Mouse (Mus musculus): ENCODE measurements at regions not wholly inside any gene's neighbourhood (a gene's known extent, or its start where the extent isn't known, plus 50 kb on each side); places are given as distances from the start of the nearest gene placed in this dataset.
"Not testable (repeated sequence)": the region's sequence is repeated elsewhere in the genome, so short reads cannot be mapped to it uniquely, and the experiment has no call there.

DNA sequence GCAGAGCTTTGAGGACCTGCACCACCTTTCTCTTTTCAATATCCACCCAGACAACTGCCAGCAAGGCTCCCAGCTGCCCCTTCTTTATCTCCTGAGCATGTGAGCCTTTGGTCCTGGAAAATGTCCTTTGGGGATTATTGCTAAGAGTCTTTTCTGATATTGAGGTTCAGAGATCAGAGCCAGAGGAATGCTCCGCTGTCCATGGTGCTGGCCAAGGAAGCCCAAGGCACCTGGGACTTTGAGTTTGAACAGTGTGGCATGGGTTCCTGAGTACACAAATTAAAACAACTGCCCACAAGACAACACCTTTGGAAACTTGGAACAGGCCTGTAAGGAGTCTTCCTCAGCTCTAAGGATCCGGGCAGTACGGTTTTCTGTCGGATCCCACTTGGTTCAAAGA lies 52.6 kb upstream of the Slc28a3 start:
- no peaks in the 10 kb centered on the region for H3K36me3 ChIP-seq (ENCODE audit: control insufficient read depth, insufficient read depth, low read length)
- H3K27me3 ChIP-seq (replicated peaks; ENCODE audit: control insufficient read depth, insufficient read depth, low read length), result no peaks in the 10 kb centered on the region
- no peaks in the 10 kb centered on the region for H3K4me1 ChIP-seq (replicated peaks; ENCODE audit: control insufficient read depth, insufficient read depth, low read length)
- H3K9me3 ChIP-seq (ENCODE audit: control insufficient read depth, low read length), result no peaks in the 10 kb centered on the region
- no peak overlapping the region for H3K9ac ChIP-seq (ENCODE audit: low read depth, low read length)
- no peak for DNase-seq (ENCODE audit: low spot score)
- H3K27ac ChIP-seq (ENCODE audit: low read depth, low read length), result no peak overlapping the region
- WGBS, result 59% methylated on average over 4 of the region's 4 CpGs
- ATAC-seq (replicated peaks; ENCODE audit: low FRiP score), result no peak
- no peak overlapping the region for H3K4me2 ChIP-seq
- H3K4me3 ChIP-seq (ENCODE audit: low read depth, low read length), result no peak overlapping the region

- Histone ChIP-seq H3K36me3 (ENCODE audit: control insufficient read depth, insufficient read depth, low read length) (no peaks in the 10 kb centered on the region), H3K4me3 (ENCODE audit: low read depth, low read length) (no peak overlapping the region), H3K27ac (ENCODE audit: low read depth, low read length) (no peak overlapping the region), H3K4me2 (peak overlapping the region; percentile 7; the same call in 1 of the 2 replicates), H3K4me1 (replicated peaks; ENCODE audit: control insufficient read depth, insufficient read depth, low read length) (no peaks in the 10 kb centered on the region), H3K27me3 (replicated peaks; ENCODE audit: control insufficient read depth, insufficient read depth, low read length) (no peaks in the 10 kb centered on the region), H3K9me3 (ENCODE audit: control insufficient read depth, low read length) (no peaks in the 10 kb centered on the region), H3K9ac (ENCODE audit: low read depth, low read length) (no peak overlapping the region)
- ATAC-seq (replicated peaks; ENCODE audit: low FRiP score), result no peak
- 51% methylated on average over 21 of the region's 21 CpGs for WGBS
- DNase-seq (ENCODE audit: low spot score), result no peak
Observed at GRCm38 (mm10) chr13:58668664-58669063, 58.0 kb upstream of the Slc28a3 start.

- Histone ChIP-seq H3K4me3 (ENCODE audit: low read depth, low read length) (no peak overlapping the region), H3K4me1 (replicated peaks; ENCODE audit: control insufficient read depth, insufficient read depth, low read length) (no peaks in the 10 kb centered on the region), H3K9ac (ENCODE audit: low read depth, low read length) (no peak overlapping the region), H3K36me3 (ENCODE audit: control insufficient read depth, insufficient read depth, low read length) (no peaks in the 10 kb centered on the region), H3K27me3 (replicated peaks; ENCODE audit: control insufficient read depth, insufficient read depth, low read length) (no peaks in the 10 kb centered on the region), H3K27ac (ENCODE audit: low read depth, low read length) (no peak overlapping the region), H3K4me2 (no peak overlapping the region), H3K9me3 (ENCODE audit: control insufficient read depth, low read length) (no peaks in the 10 kb centered on the region)
- DNase-seq (ENCODE audit: low spot score), result no peak
- no peak for ATAC-seq (replicated peaks; ENCODE audit: low FRiP score)
- 87% methylated on average over 9 of the region's 9 CpGs for WGBS
Observed at GRCm38 (mm10) chr13:58670206-58670605, 59.5 kb upstream of the Slc28a3 start.

GRCm38 (mm10) chr13:58675611-58676010 lies 64.9 kb upstream of the Slc28a3 start:
- H3K4me3 ChIP-seq (ENCODE audit: low read depth, low read length); ATAC-seq (replicated peaks; ENCODE audit: low FRiP score): not testable (repeated sequence)
- 76% methylated on average over 1 of the region's 1 CpGs for WGBS

DNA sequence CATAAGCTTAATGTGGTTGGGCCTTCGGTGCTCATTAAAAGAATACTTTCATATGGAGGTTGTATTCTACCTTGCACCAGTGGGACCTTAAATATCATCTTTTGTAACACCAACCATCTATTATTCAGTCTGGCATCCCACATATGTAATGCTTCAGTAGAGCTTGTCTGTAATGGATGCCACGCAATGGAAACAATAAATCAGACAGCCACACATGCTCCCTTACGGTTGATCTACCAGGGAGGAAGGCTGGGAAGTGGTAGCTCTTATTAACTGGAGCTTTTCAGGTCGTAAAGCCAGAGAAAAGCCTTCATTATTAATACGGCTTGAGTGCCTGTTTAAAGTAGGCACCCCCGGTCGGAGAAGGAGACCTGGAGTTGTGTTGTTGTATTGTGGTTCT lies 66.8 kb upstream of the Slc28a3 start:
- no peak overlapping the region for H3K27ac ChIP-seq (ENCODE audit: low read depth, low read length)
- no peaks in the 10 kb centered on the region for H3K36me3 ChIP-seq (ENCODE audit: control insufficient read depth, insufficient read depth, low read length)
- no peak overlapping the region for H3K4me2 ChIP-seq
- H3K27me3 ChIP-seq (replicated peaks; ENCODE audit: control insufficient read depth, insufficient read depth, low read length), result no peaks in the 10 kb centered on the region
- no peaks in the 10 kb centered on the region for H3K4me1 ChIP-seq (replicated peaks; ENCODE audit: control insufficient read depth, insufficient read depth, low read length)
- ATAC-seq (replicated peaks; ENCODE audit: low FRiP score) (no peak), DNase-seq (ENCODE audit: low spot score) (no peak)
- WGBS, result 82% methylated on average over 7 of the region's 7 CpGs
- H3K4me3 ChIP-seq (ENCODE audit: low read depth, low read length), result no peak overlapping the region
- no peaks in the 10 kb centered on the region for H3K9me3 ChIP-seq (ENCODE audit: control insufficient read depth, low read length)
- H3K9ac ChIP-seq (ENCODE audit: low read depth, low read length), result no peak overlapping the region

More at GRCm38 (mm10) chr13:58675611-58676010, 64.9 kb upstream of the Slc28a3 start:
- H3K9ac ChIP-seq (ENCODE audit: low read depth, low read length); H3K9me3 ChIP-seq (ENCODE audit: control insufficient read depth, low read length); H3K4me2 ChIP-seq; DNase-seq (ENCODE audit: low spot score); H3K27ac ChIP-seq (ENCODE audit: low read depth, low read length); H3K36me3 ChIP-seq (ENCODE audit: control insufficient read depth, insufficient read depth, low read length); H3K4me1 ChIP-seq (replicated peaks; ENCODE audit: control insufficient read depth, insufficient read depth, low read length); H3K27me3 ChIP-seq (replicated peaks; ENCODE audit: control insufficient read depth, insufficient read depth, low read length): not testable (repeated sequence)

DNA sequence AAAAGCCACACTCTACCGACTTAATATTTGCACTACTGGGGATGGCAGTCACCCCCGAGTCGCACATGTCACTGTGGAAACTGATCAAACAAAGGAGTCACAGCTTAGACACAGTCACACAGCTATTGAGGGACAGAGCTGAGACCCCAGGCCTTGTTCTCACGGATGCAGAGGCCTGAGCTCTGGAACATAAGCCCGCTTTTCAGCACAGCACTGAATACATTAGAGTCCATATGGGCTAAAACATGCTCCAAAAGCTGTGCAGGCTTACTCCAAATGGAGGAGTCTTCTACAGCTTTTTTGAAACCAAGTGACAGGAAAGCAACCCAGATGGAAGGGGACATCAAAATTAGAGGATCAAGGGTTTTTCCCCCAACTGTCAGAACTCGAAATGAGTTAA lies 69.0 kb upstream of the Slc28a3 start:
- WGBS, result 76% methylated on average over 6 of the region's 6 CpGs

DNA sequence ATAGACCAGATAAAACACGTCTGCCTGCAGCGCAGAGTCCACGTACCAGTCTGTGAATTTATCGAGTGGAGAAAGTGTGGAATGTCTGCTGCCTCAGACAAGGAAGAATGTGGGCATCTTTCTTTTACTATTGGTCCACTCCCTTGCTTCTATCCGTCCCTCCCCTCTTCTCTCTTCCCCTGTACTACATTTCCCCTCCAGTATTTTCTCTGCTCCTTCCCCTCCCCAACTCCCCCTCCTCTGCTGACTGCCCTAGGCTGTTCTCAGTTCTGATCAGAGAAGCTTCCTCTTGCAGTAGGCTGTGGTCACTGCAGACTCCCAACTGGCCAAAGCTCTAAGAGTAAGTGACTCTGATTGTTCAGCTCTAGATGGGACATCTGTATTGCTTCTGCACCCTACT lies 76.1 kb upstream of the Slc28a3 start:
- 56% methylated on average over 5 of the region's 5 CpGs for WGBS
- ATAC-seq (replicated peaks; ENCODE audit: low FRiP score), result no peak
- DNase-seq (ENCODE audit: low spot score), result no peak

More for the DNA sequence above, 69.0 kb upstream of the Slc28a3 start:
- DNase-seq (ENCODE audit: low spot score) (no peak), ATAC-seq (replicated peaks; ENCODE audit: low FRiP score) (no peak)
- no peak overlapping the region for H3K4me2 ChIP-seq
- H3K27ac ChIP-seq (ENCODE audit: low read depth, low read length), result no peak overlapping the region
- H3K4me1 ChIP-seq (replicated peaks; ENCODE audit: control insufficient read depth, insufficient read depth, low read length), result no peaks in the 10 kb centered on the region
- no peak overlapping the region for H3K9ac ChIP-seq (ENCODE audit: low read depth, low read length)
- H3K4me3 ChIP-seq (ENCODE audit: low read depth, low read length), result no peak overlapping the region
- no peaks in the 10 kb centered on the region for H3K9me3 ChIP-seq (ENCODE audit: control insufficient read depth, low read length)
- no peaks in the 10 kb centered on the region for H3K27me3 ChIP-seq (replicated peaks; ENCODE audit: control insufficient read depth, insufficient read depth, low read length)
- no peaks in the 10 kb centered on the region for H3K36me3 ChIP-seq (ENCODE audit: control insufficient read depth, insufficient read depth, low read length)

GRCm38 (mm10) chr13:58687609-58688008 lies 76.9 kb upstream of the Slc28a3 start:
- H3K4me2 ChIP-seq, result no peak overlapping the region
- H3K27me3 ChIP-seq (replicated peaks; ENCODE audit: control insufficient read depth, insufficient read depth, low read length), result no peaks in the 10 kb centered on the region
- H3K9ac ChIP-seq (ENCODE audit: low read depth, low read length), result no peak overlapping the region
- H3K36me3 ChIP-seq (ENCODE audit: control insufficient read depth, insufficient read depth, low read length), result no peaks in the 10 kb centered on the region
- DNase-seq (ENCODE audit: low spot score) (no peak), ATAC-seq (replicated peaks; ENCODE audit: low FRiP score) (no peak)
- 33% methylated on average over 2 of the region's 2 CpGs for WGBS
- H3K27ac ChIP-seq (ENCODE audit: low read depth, low read length), result no peak overlapping the region
- H3K9me3 ChIP-seq (ENCODE audit: control insufficient read depth, low read length), result no peaks in the 10 kb centered on the region
- H3K4me3 ChIP-seq (ENCODE audit: low read depth, low read length), result no peak overlapping the region
- no peaks in the 10 kb centered on the region for H3K4me1 ChIP-seq (replicated peaks; ENCODE audit: control insufficient read depth, insufficient read depth, low read length)

More for the DNA sequence above, 76.1 kb upstream of the Slc28a3 start:
- H3K9me3 ChIP-seq (ENCODE audit: control insufficient read depth, low read length), result no peaks in the 10 kb centered on the region
- no peaks in the 10 kb centered on the region for H3K36me3 ChIP-seq (ENCODE audit: control insufficient read depth, insufficient read depth, low read length)
- no peak overlapping the region for H3K4me2 ChIP-seq
- no peak overlapping the region for H3K9ac ChIP-seq (ENCODE audit: low read depth, low read length)
- no peak overlapping the region for H3K4me3 ChIP-seq (ENCODE audit: low read depth, low read length)
- H3K27ac ChIP-seq (ENCODE audit: low read depth, low read length), result no peak overlapping the region
- H3K27me3 ChIP-seq (replicated peaks; ENCODE audit: control insufficient read depth, insufficient read depth, low read length), result no peaks in the 10 kb centered on the region
- H3K4me1 ChIP-seq (replicated peaks; ENCODE audit: control insufficient read depth, insufficient read depth, low read length), result no peaks in the 10 kb centered on the region

- no peaks in the 10 kb centered on the region for H3K9me3 ChIP-seq (ENCODE audit: control insufficient read depth, low read length)
- no peak overlapping the region for H3K27ac ChIP-seq (ENCODE audit: low read depth, low read length)
- H3K36me3 ChIP-seq (ENCODE audit: control insufficient read depth, insufficient read depth, low read length), result no peaks in the 10 kb centered on the region
- no peaks in the 10 kb centered on the region for H3K4me1 ChIP-seq (replicated peaks; ENCODE audit: control insufficient read depth, insufficient read depth, low read length)
- H3K9ac ChIP-seq (ENCODE audit: low read depth, low read length), result no peak overlapping the region
- ATAC-seq (replicated peaks; ENCODE audit: low FRiP score), result no peak
- H3K27me3 ChIP-seq (replicated peaks; ENCODE audit: control insufficient read depth, insufficient read depth, low read length), result no peaks in the 10 kb centered on the region
- DNase-seq (ENCODE audit: low spot score), result no peak
- 19% methylated on average over 2 of the region's 2 CpGs for WGBS
- no peak overlapping the region for H3K4me3 ChIP-seq (ENCODE audit: low read depth, low read length)
- H3K4me2 ChIP-seq, result no peak overlapping the region
Observed at GRCm38 (mm10) chr13:58688249-58688648, 77.6 kb upstream of the Slc28a3 start.
